Mouse (Mus musculus) neural tube, embryonic 11.5 days (tissue): ENCODE measurements at regions not wholly inside any gene's neighbourhood (a gene's known extent, or its start where the extent isn't known, plus 50 kb on each side); places are given as distances from the start of the nearest gene placed in this dataset.

Experiments used
- ATAC-seq: fragments of 200-750 bp; cut with Nextera tagmentation; 2 replicates; pipeline ENCODE4 v1.8.0; 2017; ENCODE audit warnings: moderate number of reproducible peaks, mild to moderate bottlenecking, moderate TSS enrichment, moderate library complexity; ENCODE audit not compliant: insufficient read depth, low FRiP score, low TSS enrichment
- DNase-seq: peaks from one replicate; pipeline ENCODE4 v3.0.0-alpha.2; 2015; ENCODE audit warnings: low spot score
- H3K27ac ChIP-seq: fragments of 300-500 bp; sonication (generic); 2 replicates; pipeline ENCODE4 v1.5.1; 2014; ENCODE audit warnings: low read depth, mild to moderate bottlenecking, low read length
- H3K27me3 ChIP-seq: fragments of 300-500 bp; sonication (generic); 2 replicates; pipeline ENCODE4 v1.6.1; 2014; ENCODE audit warnings: mild to moderate bottlenecking, low read length, mixed read lengths; ENCODE audit not compliant: control insufficient read depth, insufficient read depth
- H3K36me3 ChIP-seq: fragments of 300-500 bp; sonication (generic); 2 replicates; pipeline ENCODE4 v1.6.1; 2014; ENCODE audit warnings: mild to moderate bottlenecking, low read length, moderate library complexity, mixed read lengths; ENCODE audit not compliant: control insufficient read depth, insufficient read depth
- H3K4me1 ChIP-seq: fragments of 300-500 bp; sonication (generic); 2 replicates; pipeline ENCODE4 v1.6.1; 2014; ENCODE audit warnings: low read length, mixed read lengths; ENCODE audit not compliant: control insufficient read depth, insufficient read depth
- H3K4me2 ChIP-seq: fragments of 300-500 bp; sonication (generic); 2 replicates; pipeline ENCODE4 v1.6.1; 2014; ENCODE audit warnings: low read depth, mild to moderate bottlenecking, moderate library complexity
- H3K4me3 ChIP-seq: fragments of 300-500 bp; sonication (generic); 2 replicates; pipeline ENCODE4 v1.5.1; 2014; ENCODE audit warnings: low read depth, low read length
- H3K9ac ChIP-seq: fragments of 300-500 bp; sonication (generic); 2 replicates; pipeline ENCODE4 v1.6.1; 2014; ENCODE audit warnings: mild to moderate bottlenecking, low read length
- H3K9me3 ChIP-seq: fragments of 300-500 bp; sonication (generic); 2 replicates; pipeline ENCODE4 v1.6.1; 2016; ENCODE audit warnings: low read length; ENCODE audit not compliant: control insufficient read depth
- WGBS: fragments of 180-500 bp; shearing (Covaris S2); extraction: QIAGEN DNeasy Blood & Tissue Kit; methylation state at CpG from one replicate; pipeline ENCODE4 v1.1.7; 2014; 5-methylcytosine and 5-hydroxymethylcytosine counted together

GRCm38 (mm10) chr13:102355569-102355968, 337.8 kb upstream of the Cd180 start:
- no peak for DNase-seq
- no peak overlapping the region for H3K4me3 ChIP-seq

GRCm38 (mm10) chr13:102372451-102373082, 320.8 kb upstream of the Cd180 start:
- H3K9me3 ChIP-seq: no peaks in the 10 kb centered on the region
- H3K27me3 ChIP-seq: no peaks in the 10 kb centered on the region
- H3K9ac ChIP-seq: no peak overlapping the region
- WGBS: 56% methylated on average over 4 of the region's 4 CpGs
- ATAC-seq (no peak), DNase-seq (no peak)
- H3K4me2 ChIP-seq: no peak overlapping the region
- H3K36me3 ChIP-seq: no peaks in the 10 kb centered on the region
- H3K4me1 ChIP-seq: no peaks in the 10 kb centered on the region
- no peak overlapping the region for H3K27ac ChIP-seq
- no peak overlapping the region for H3K4me3 ChIP-seq

More at GRCm38 (mm10) chr13:102355569-102355968, 337.8 kb upstream of the Cd180 start:
- Histone ChIP-seq H3K36me3 (no peaks in the 10 kb centered on the region), H3K9ac (no peak overlapping the region), H3K27ac (no peak overlapping the region), H3K4me1 (no peaks in the 10 kb centered on the region), H3K9me3 (no peaks in the 10 kb centered on the region), H3K27me3 (no peaks in the 10 kb centered on the region), H3K4me2 (no peak overlapping the region)
- 54% methylated on average over 1 of the region's 1 CpGs for WGBS
- no peak for ATAC-seq

GRCm38 (mm10) chr13:102380667-102381066, 312.7 kb upstream of the Cd180 start:
- Histone ChIP-seq H3K27me3 (no peaks in the 10 kb centered on the region), H3K4me2 (no peak overlapping the region), H3K4me1 (no peaks in the 10 kb centered on the region), H3K36me3 (no peaks in the 10 kb centered on the region), H3K9ac (no peak overlapping the region), H3K4me3 (no peak overlapping the region), H3K9me3 (no peaks in the 10 kb centered on the region), H3K27ac (no peak overlapping the region)
- DNase-seq (no peak), ATAC-seq (no peak)
- WGBS: 91% methylated on average over 2 of the region's 2 CpGs

GRCm38 (mm10) chr13:102391911-102392310, 301.4 kb upstream of the Cd180 start:
- H3K27me3 ChIP-seq: no peaks in the 10 kb centered on the region
- ATAC-seq (no peak), DNase-seq (no peak)
- no peak overlapping the region for H3K27ac ChIP-seq
- H3K4me3 ChIP-seq: no peak overlapping the region
- no peak overlapping the region for H3K4me2 ChIP-seq
- no peaks in the 10 kb centered on the region; the same call in 1 of the 2 replicates for H3K4me1 ChIP-seq
- no peaks in the 10 kb centered on the region for H3K9me3 ChIP-seq
- 82% methylated on average over 2 of the region's 2 CpGs for WGBS
- H3K36me3 ChIP-seq: no peaks in the 10 kb centered on the region
- H3K9ac ChIP-seq: no peak overlapping the region

GRCm38 (mm10) chr13:102392868-102393661, 300.3 kb upstream of the Cd180 start:
- H3K9ac ChIP-seq: no peak overlapping the region
- DNase-seq (peak; percentile 23), ATAC-seq (peak; percentile 64)
- no peaks in the 10 kb centered on the region for H3K27me3 ChIP-seq
- H3K4me2 ChIP-seq: no peak overlapping the region
- no peaks in the 10 kb centered on the region; the same call in 1 of the 2 replicates for H3K4me1 ChIP-seq
- no peaks in the 10 kb centered on the region for H3K36me3 ChIP-seq
- H3K9me3 ChIP-seq: no peaks in the 10 kb centered on the region
- WGBS: 23% methylated on average over 10 of the region's 10 CpGs
- H3K4me3 ChIP-seq: no peak overlapping the region
- no peak overlapping the region for H3K27ac ChIP-seq

- Histone ChIP-seq H3K4me2 (no peak overlapping the region), H3K4me3 (no peak overlapping the region), H3K27ac (no peak overlapping the region), H3K36me3 (no peaks in the 10 kb centered on the region), H3K4me1 (no peaks in the 10 kb centered on the region; the same call in 1 of the 2 replicates), H3K9ac (no peak overlapping the region), H3K27me3 (no peaks in the 10 kb centered on the region), H3K9me3 (no peaks in the 10 kb centered on the region)
- ATAC-seq (peak; percentile 10; the same call in 1 of the 2 replicates), DNase-seq (no peak)
- WGBS: 37% methylated on average over 2 of the region's 2 CpGs
Observed at GRCm38 (mm10) chr13:102393662-102393970, 299.7 kb upstream of the Cd180 start.

GRCm38 (mm10) chr13:102394057-102394456, 299.3 kb upstream of the Cd180 start:
- H3K9me3 ChIP-seq: no peaks in the 10 kb centered on the region
- H3K4me1 ChIP-seq: no peaks in the 10 kb centered on the region; the same call in 1 of the 2 replicates
- H3K9ac ChIP-seq: no peak overlapping the region
- H3K27me3 ChIP-seq: no peaks in the 10 kb centered on the region
- WGBS: 52% methylated on average over 3 of the region's 3 CpGs
- ATAC-seq (no peak), DNase-seq (no peak)
- H3K4me2 ChIP-seq: no peak overlapping the region
- no peak overlapping the region for H3K27ac ChIP-seq
- H3K36me3 ChIP-seq: no peaks in the 10 kb centered on the region
- H3K4me3 ChIP-seq: no peak overlapping the region

GRCm38 (mm10) chr13:102397411-102397810, 295.9 kb upstream of the Cd180 start:
- WGBS: 91% methylated on average over 4 of the region's 4 CpGs

GRCm38 (mm10) chr13:102411840-102412239, 281.5 kb upstream of the Cd180 start:
- ATAC-seq (no peak), DNase-seq (no peak)
- Histone ChIP-seq H3K4me2 (no peak overlapping the region), H3K27me3 (no peaks in the 10 kb centered on the region), H3K9me3 (no peaks in the 10 kb centered on the region), H3K4me1 (no peaks in the 10 kb centered on the region), H3K9ac (no peak overlapping the region), H3K27ac (no peak overlapping the region), H3K36me3 (no peaks in the 10 kb centered on the region), H3K4me3 (no peak overlapping the region)
- 82% methylated on average over 4 of the region's 4 CpGs for WGBS

More at GRCm38 (mm10) chr13:102397411-102397810, 295.9 kb upstream of the Cd180 start:
- H3K9ac ChIP-seq: no peak overlapping the region
- H3K4me3 ChIP-seq: no peak overlapping the region
- H3K27me3 ChIP-seq: no peaks in the 10 kb centered on the region
- no peaks in the 10 kb centered on the region for H3K9me3 ChIP-seq
- DNase-seq (no peak), ATAC-seq (no peak)
- H3K4me2 ChIP-seq: no peak overlapping the region
- no peaks in the 10 kb centered on the region; the same call in 1 of the 2 replicates for H3K4me1 ChIP-seq
- no peaks in the 10 kb centered on the region for H3K36me3 ChIP-seq
- no peak overlapping the region for H3K27ac ChIP-seq
